Mouse (Mus musculus): ENCODE results near the gene Slc39a10.

DNA sequence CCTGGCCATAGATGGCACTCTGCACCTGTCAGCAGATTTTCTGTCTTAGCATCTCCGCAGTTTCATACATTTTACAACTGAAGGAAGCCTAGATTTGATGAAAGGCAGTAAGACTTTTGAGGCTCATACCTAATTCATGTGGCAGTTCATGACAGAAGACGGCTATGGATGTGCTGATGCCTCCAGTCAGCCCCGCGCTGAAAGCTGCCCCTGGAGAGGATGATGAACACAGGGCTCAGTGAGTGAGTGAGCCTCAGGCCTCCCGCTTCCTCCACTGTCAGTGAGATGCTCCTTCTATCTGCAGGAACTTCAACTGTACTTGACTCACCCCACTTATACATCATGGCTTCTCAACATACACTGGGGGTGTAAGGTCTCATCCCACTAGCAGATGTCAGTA, 74.7 kb downstream of the Slc39a10 start:
- no peak for TF ChIP-seq RCOR1 (IDR thresholded peaks at IDR 0.05; ENCODE audit: low read depth, low read length)
- no peak for TF ChIP-seq CTCF (IDR thresholded peaks at IDR 0.05 in 2 of 3, conservative IDR thresholded peaks at IDR 0.05 in 1 of 3; ENCODE audit: control insufficient read depth in 1 of 3, insufficient read depth in 1 of 3, low read depth in 2 of 3, low read length in 3 of 3, poor library complexity in 1 of 3, severe bottlenecking in 1 of 3)
- TF ChIP-seq GATA1 (IDR thresholded peaks at IDR 0.05; ENCODE audit: low read depth, low read length): no peak
- TF ChIP-seq TAL1 (IDR thresholded peaks at IDR 0.05; ENCODE audit: low read length): no peak
- no peak for TF ChIP-seq EP300 (IDR thresholded peaks at IDR 0.05; ENCODE audit: low read depth in 1 of 2, low read length in 2 of 2)
- TF ChIP-seq KAT2A (conservative IDR thresholded peaks at IDR 0.05; ENCODE audit: low read depth, low read length): no peak
- no peak for TF ChIP-seq NRF1 (IDR thresholded peaks at IDR 0.05; ENCODE audit: insufficient read depth, low read depth, low read length, poor library complexity, severe bottlenecking)
- TF ChIP-seq ZKSCAN1 (IDR thresholded peaks at IDR 0.05; ENCODE audit: low read depth, low read length): no peak
